In genomic region chr1:65112031-65112806, GRCm38 (mm10) we compare ENCODE assay signal across 8 mouse cellular contexts. TPM values are rescaled to one million over a fixed set of nuclear protein-coding genes. Genes with fewer than 3 reads are reported as not detected.
DNase-seq lines count a peak whose midpoint lies in the region; ATAC-seq and TF ChIP-seq lines count a peak whose summit lies in the region.

No protein-coding gene starts in this region.

- peak; percentile 96 for DNase-seq in NIH3T3 (ENCODE audit: low read depth)
- DNase-seq in cerebellum, adult 11 months: peak; percentile 52
- peak; percentile 92 for DNase-seq in hindbrain, embryonic 11.5 days (ENCODE audit: low spot score)
- DNase-seq in layer of hippocampus, adult 9-11 months: peak; percentile 59
- peak; percentile 88 for DNase-seq in lung, postnatal 0 days (ENCODE audit: low spot score)
- peak; percentile 96 for DNase-seq in retina, embryonic 14.5 days (ENCODE audit: low spot score)

- 13% methylated on average over 8 of the region's 8 CpGs for WGBS in forebrain, embryonic 15.5 days
- WGBS in hindbrain, embryonic 11.5 days: 16% methylated on average over 8 of the region's 8 CpGs
- 8% methylated on average over 8 of the region's 8 CpGs for WGBS in lung, postnatal 0 days

- H3K27ac ChIP-seq in forebrain, embryonic 15.5 days (replicated peaks): no peak overlapping the region
- no peak overlapping the region for H3K27ac ChIP-seq in hindbrain, embryonic 11.5 days (ENCODE audit: low read depth, low read length)
- peak overlapping the region; percentile 20; the same call in 1 of the 2 replicates for H3K27ac ChIP-seq in lung, postnatal 0 days (ENCODE audit: low read length)

- no peaks in the 10 kb centered on the region for H3K27me3 ChIP-seq in forebrain, embryonic 15.5 days
- no peaks in the 10 kb centered on the region for H3K27me3 ChIP-seq in hindbrain, embryonic 11.5 days (ENCODE audit: control insufficient read depth, insufficient read depth, low read length)
- H3K27me3 ChIP-seq in lung, postnatal 0 days (replicated peaks; ENCODE audit: insufficient read depth, low read length): no peaks in the 10 kb centered on the region

- no peak overlapping the region for H3K4me3 ChIP-seq in forebrain, embryonic 15.5 days
- no peak overlapping the region for H3K4me3 ChIP-seq in hindbrain, embryonic 11.5 days (ENCODE audit: low read depth, low read length)
- peak overlapping the region; percentile 8; the same call in 1 of the 2 replicates for H3K4me3 ChIP-seq in lung, postnatal 0 days (ENCODE audit: low read depth, low read length)

- peak; percentile 81 for ATAC-seq in forebrain, embryonic 15.5 days (replicated peaks)
- ATAC-seq in hindbrain, embryonic 11.5 days (ENCODE audit: low FRiP score): peak; percentile 73; the same call in 1 of the 2 replicates
- ATAC-seq in lung, postnatal 0 days: peak; percentile 72
- no peak for ATAC-seq in erythroid progenitor cell, adult 5-6 weeks (replicated peaks; ENCODE audit: low FRiP score, poor library complexity, severe bottlenecking)

- H3K4me2 ChIP-seq in forebrain, embryonic 15.5 days (replicated peaks): no peak overlapping the region; the same call in 1 of the 2 replicates
- no peak overlapping the region for H3K4me2 ChIP-seq in hindbrain, embryonic 11.5 days (replicated peaks; ENCODE audit: low read depth, low read length)
- H3K4me2 ChIP-seq in lung, postnatal 0 days (replicated peaks; ENCODE audit: low read depth, low read length): peak overlapping the region; percentile 31

- TF ChIP-seq EP300 in lung, postnatal 0 days (IDR thresholded peaks at IDR 0.05): peak; percentile 37; the same call in 1 of the 2 replicates

- no peaks in the 10 kb centered on the region for H3K36me3 ChIP-seq in forebrain, embryonic 15.5 days
- no peaks in the 10 kb centered on the region for H3K36me3 ChIP-seq in hindbrain, embryonic 11.5 days (ENCODE audit: control insufficient read depth, insufficient read depth, low read length)
- H3K36me3 ChIP-seq in lung, postnatal 0 days (ENCODE audit: insufficient read depth, low read length): no peaks in the 10 kb centered on the region

- H3K9ac ChIP-seq in forebrain, embryonic 15.5 days (replicated peaks): no peak overlapping the region
- H3K9ac ChIP-seq in hindbrain, embryonic 11.5 days (ENCODE audit: low read depth, low read length): no peak overlapping the region
- H3K9ac ChIP-seq in lung, postnatal 0 days (replicated peaks; ENCODE audit: low read depth): no peak overlapping the region

- H3K4me1 ChIP-seq in forebrain, embryonic 15.5 days: no peaks in the 10 kb centered on the region
- H3K4me1 ChIP-seq in hindbrain, embryonic 11.5 days (replicated peaks; ENCODE audit: control insufficient read depth, insufficient read depth, low read length): no peaks in the 10 kb centered on the region
- peaks cover 3% of the 10 kb centered on the region; the same call in 1 of the 2 replicates for H3K4me1 ChIP-seq in lung, postnatal 0 days (ENCODE audit: insufficient read depth, low read depth, low read length)

- TF ChIP-seq CTCF in lung, postnatal 0 days (IDR thresholded peaks at IDR 0.05): peak; percentile 90

- no peaks in the 10 kb centered on the region for H3K9me3 ChIP-seq in forebrain, embryonic 15.5 days
- no peaks in the 10 kb centered on the region for H3K9me3 ChIP-seq in hindbrain, embryonic 11.5 days (ENCODE audit: control insufficient read depth, low read length)
- no peaks in the 10 kb centered on the region for H3K9me3 ChIP-seq in lung, postnatal 0 days (ENCODE audit: low read length)

RNA-seq across cellular contexts. Expression of gene Gm28845, which starts 7.1 kb away (rescaled TPM):
- not detected in 2 replicates for polyA plus RNA-seq in forebrain, embryonic 15.5 days (2015; fragmentation: Nextera tagmentation; extraction: Ambion mirVana)
- not detected in 2 replicates for polyA plus RNA-seq in hindbrain, embryonic 11.5 days (2014; fragmentation: Nextera tagmentation; extraction: Ambion mirVana)
- not detected in 2 replicates for polyA plus RNA-seq in lung, postnatal 0 days (2015; fragmentation: Nextera tagmentation; extraction: Ambion mirVana)
- total RNA-seq in erythroid progenitor cell, adult 5-6 weeks (2015; ENCODE audit: low replicate concordance): not detected in 2 replicates
- total RNA-seq in erythroid progenitor cell, adult 5-6 weeks (2017; ENCODE audit: low replicate concordance): not detected in 2 replicates

RNA-seq across cellular contexts. Expression of gene Cryga, which starts 9.0 kb away (rescaled TPM):
- 0.32 TPM in 1 of 2 replicates, not detected in the other for polyA plus RNA-seq in forebrain, embryonic 15.5 days (2015; fragmentation: Nextera tagmentation; extraction: Ambion mirVana)
- polyA plus RNA-seq in hindbrain, embryonic 11.5 days (2014; fragmentation: Nextera tagmentation; extraction: Ambion mirVana): not detected in 2 replicates
- polyA plus RNA-seq in lung, postnatal 0 days (2015; fragmentation: Nextera tagmentation; extraction: Ambion mirVana): not detected in 2 replicates
- not detected in 2 replicates for total RNA-seq in erythroid progenitor cell, adult 5-6 weeks (2015; ENCODE audit: low replicate concordance)
- total RNA-seq in erythroid progenitor cell, adult 5-6 weeks (2017; ENCODE audit: low replicate concordance): not detected in 2 replicates

RNA-seq across cellular contexts. Expression of gene D630023F18Rik, which starts 10.8 kb away (rescaled TPM):
- 0.86 and 0.98 TPM in 2 replicates for polyA plus RNA-seq in forebrain, embryonic 15.5 days (2015; fragmentation: Nextera tagmentation; extraction: Ambion mirVana)
- polyA plus RNA-seq in hindbrain, embryonic 11.5 days (2014; fragmentation: Nextera tagmentation; extraction: Ambion mirVana): 0.22 TPM in 1 of 2 replicates, not detected in the other
- 0.10 TPM in 1 of 2 replicates, not detected in the other for polyA plus RNA-seq in lung, postnatal 0 days (2015; fragmentation: Nextera tagmentation; extraction: Ambion mirVana)
- total RNA-seq in erythroid progenitor cell, adult 5-6 weeks (2015; ENCODE audit: low replicate concordance): 3.8 TPM in 1 of 2 replicates, not detected in the other
- not detected in 2 replicates for total RNA-seq in erythroid progenitor cell, adult 5-6 weeks (2017; ENCODE audit: low replicate concordance)

RNA-seq across cellular contexts. Expression of gene Crygb, which starts 30.1 kb away (rescaled TPM):
- polyA plus RNA-seq in forebrain, embryonic 15.5 days (2015; fragmentation: Nextera tagmentation; extraction: Ambion mirVana): not detected in 2 replicates
- not detected in 2 replicates for polyA plus RNA-seq in hindbrain, embryonic 11.5 days (2014; fragmentation: Nextera tagmentation; extraction: Ambion mirVana)
- polyA plus RNA-seq in lung, postnatal 0 days (2015; fragmentation: Nextera tagmentation; extraction: Ambion mirVana): not detected in 2 replicates
- total RNA-seq in erythroid progenitor cell, adult 5-6 weeks (2015; ENCODE audit: low replicate concordance): not detected in 2 replicates
- total RNA-seq in erythroid progenitor cell, adult 5-6 weeks (2017; ENCODE audit: low replicate concordance): not detected in 2 replicates

RNA-seq across cellular contexts. Expression of gene Crygc, which starts 38.7 kb away (rescaled TPM):
- not detected in 2 replicates for polyA plus RNA-seq in forebrain, embryonic 15.5 days (2015; fragmentation: Nextera tagmentation; extraction: Ambion mirVana)
- not detected in 2 replicates for polyA plus RNA-seq in hindbrain, embryonic 11.5 days (2014; fragmentation: Nextera tagmentation; extraction: Ambion mirVana)
- not detected in 2 replicates for polyA plus RNA-seq in lung, postnatal 0 days (2015; fragmentation: Nextera tagmentation; extraction: Ambion mirVana)
- not detected in 2 replicates for total RNA-seq in erythroid progenitor cell, adult 5-6 weeks (2015; ENCODE audit: low replicate concordance)
- total RNA-seq in erythroid progenitor cell, adult 5-6 weeks (2017; ENCODE audit: low replicate concordance): not detected in 2 replicates
